Mouse (Mus musculus) hindbrain, embryonic 14.5 days (tissue): ENCODE measurements at regions not wholly inside any gene's neighbourhood (a gene's known extent, or its start where the extent isn't known, plus 50 kb on each side); places are given as distances from the start of the nearest gene placed in this dataset.
"Not testable (repeated sequence)": the region's sequence is repeated elsewhere in the genome, so short reads cannot be mapped to it uniquely, and the experiment has no call there.

Source experiments
- ATAC-seq: fragments of 200-750 bp; cut with Nextera tagmentation; 2 replicates; pipeline ENCODE4 v1.8.0; 2017; ENCODE audit warnings: moderate number of reproducible peaks, mild to moderate bottlenecking, moderate TSS enrichment, moderate library complexity; ENCODE audit not compliant: low FRiP score
- DNase-seq: peaks from one replicate; pipeline ENCODE4 v3.0.0-alpha.2; 2015; ENCODE audit warnings: low spot score
- H3K27ac ChIP-seq: fragments of 300-500 bp; sonication (generic); 2 replicates; pipeline ENCODE4 v1.5.1; 2014; ENCODE audit warnings: mild to moderate bottlenecking, moderate library complexity
- H3K27me3 ChIP-seq: fragments of 300-500 bp; sonication (generic); 2 replicates; pipeline ENCODE4 v1.6.1; 2014; ENCODE audit warnings: mild to moderate bottlenecking, low read length, mixed read lengths; ENCODE audit not compliant: control insufficient read depth, insufficient read depth
- H3K36me3 ChIP-seq: fragments of 300-500 bp; sonication (generic); replicated peaks from 2 replicates; pipeline ENCODE4 v1.6.1; 2014; ENCODE audit not compliant: control insufficient read depth, insufficient read depth
- H3K4me1 ChIP-seq: fragments of 300-500 bp; sonication (generic); replicated peaks from 2 replicates; pipeline ENCODE4 v1.6.1; 2014; ENCODE audit warnings: antibody characterized with exemption, low read length, mixed read lengths; ENCODE audit not compliant: control insufficient read depth, insufficient read depth
- H3K4me2 ChIP-seq: fragments of 300-500 bp; sonication (generic); replicated peaks from 2 replicates; pipeline ENCODE4 v1.6.1; 2014; ENCODE audit warnings: mild to moderate bottlenecking, moderate library complexity
- H3K4me3 ChIP-seq: fragments of 300-500 bp; sonication (generic); replicated peaks from 2 replicates; pipeline ENCODE4 v1.5.1; 2014; ENCODE audit warnings: mild to moderate bottlenecking, low read length
- H3K9ac ChIP-seq: fragments of 300-500 bp; sonication (generic); 2 replicates; pipeline ENCODE4 v1.6.1; 2014
- H3K9me3 ChIP-seq: fragments of 300-500 bp; sonication (generic); 2 replicates; pipeline ENCODE4 v1.6.1; 2016; ENCODE audit warnings: low read length; ENCODE audit not compliant: control insufficient read depth
- WGBS: fragments of 180-500 bp; shearing (Covaris S2); extraction: QIAGEN DNeasy Blood & Tissue Kit; methylation state at CpG from one replicate; pipeline ENCODE4 v1.1.7; 2014; 5-methylcytosine and 5-hydroxymethylcytosine counted together

DNA sequence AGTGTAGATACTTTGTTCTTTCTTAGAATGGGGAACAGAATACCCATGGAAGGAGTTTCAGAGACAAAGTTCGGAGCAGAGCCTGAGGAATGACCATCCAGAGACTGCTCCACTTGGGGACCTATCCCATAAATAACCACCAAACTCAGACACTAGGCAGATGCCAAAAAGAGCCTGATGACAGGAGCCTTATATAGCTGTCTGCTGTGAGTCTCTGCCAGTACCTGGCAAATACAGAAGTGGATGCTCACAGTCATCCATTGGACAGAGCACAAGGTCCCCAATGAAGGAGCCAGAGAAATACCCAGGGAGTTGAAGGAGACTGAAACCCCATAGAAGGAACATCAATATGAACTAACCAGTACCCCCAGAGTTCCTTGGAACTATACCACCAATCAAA is 174.6 kb upstream of the Pex5l start:
- H3K4me2 ChIP-seq, H3K4me3 ChIP-seq, H3K9ac ChIP-seq, DNase-seq, H3K36me3 ChIP-seq, H3K4me1 ChIP-seq, ATAC-seq, H3K27ac ChIP-seq, H3K27me3 ChIP-seq, H3K9me3 ChIP-seq: not testable (repeated sequence)
- WGBS, result 85% methylated on average over 1 of the region's 1 CpGs

- Histone ChIP-seq H3K4me1 (no peaks in the 10 kb centered on the region), H3K9ac (no peak overlapping the region), H3K4me2 (no peak overlapping the region), H3K27me3 (no peaks in the 10 kb centered on the region), H3K36me3 (no peaks in the 10 kb centered on the region), H3K27ac (no peak overlapping the region), H3K9me3 (no peaks in the 10 kb centered on the region), H3K4me3 (no peak overlapping the region)
- ATAC-seq (no peak), DNase-seq (no peak)
- 81% methylated on average over 3 of the region's 3 CpGs for WGBS
Measured at GRCm38 (mm10) chr3:33312230-33312825, 169.3 kb upstream of the Pex5l start.

- Histone ChIP-seq H3K27me3 (no peaks in the 10 kb centered on the region), H3K9me3 (no peaks in the 10 kb centered on the region), H3K4me2 (no peak overlapping the region), H3K9ac (no peak overlapping the region), H3K36me3 (no peaks in the 10 kb centered on the region), H3K4me1 (no peaks in the 10 kb centered on the region), H3K4me3 (no peak overlapping the region), H3K27ac (no peak overlapping the region)
- no peak for DNase-seq
- 38% methylated on average over 2 of the region's 2 CpGs for WGBS
- no peak for ATAC-seq
Measured at GRCm38 (mm10) chr3:33308212-33308611, 165.2 kb upstream of the Pex5l start.

DNA sequence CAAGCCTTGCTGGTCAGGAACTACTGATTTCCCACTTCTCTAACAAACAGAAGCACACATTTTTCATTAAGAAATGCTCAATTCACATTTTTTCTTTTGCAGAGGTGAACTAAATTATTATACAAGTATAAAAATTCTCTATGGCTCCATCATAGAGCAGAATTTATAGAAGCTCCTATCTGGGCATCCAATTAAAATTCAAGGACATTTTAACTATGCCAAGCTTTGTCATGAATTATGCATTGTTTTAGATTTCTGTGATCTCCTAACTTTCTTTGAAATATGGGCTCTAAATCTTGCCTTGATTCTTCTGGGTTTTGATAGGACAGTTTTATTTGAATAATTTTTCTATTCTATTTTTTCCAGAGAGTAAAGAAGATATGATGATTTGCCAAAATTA is 163.1 kb upstream of the Pex5l start:
- H3K9ac ChIP-seq, result no peak overlapping the region
- no peaks in the 10 kb centered on the region for H3K9me3 ChIP-seq
- H3K4me2 ChIP-seq, result no peak overlapping the region
- no peak overlapping the region for H3K27ac ChIP-seq
- no peak for DNase-seq
- no peaks in the 10 kb centered on the region for H3K4me1 ChIP-seq
- no peak overlapping the region for H3K4me3 ChIP-seq
- ATAC-seq, result no peak
- no peaks in the 10 kb centered on the region for H3K27me3 ChIP-seq
- no peaks in the 10 kb centered on the region for H3K36me3 ChIP-seq

DNA sequence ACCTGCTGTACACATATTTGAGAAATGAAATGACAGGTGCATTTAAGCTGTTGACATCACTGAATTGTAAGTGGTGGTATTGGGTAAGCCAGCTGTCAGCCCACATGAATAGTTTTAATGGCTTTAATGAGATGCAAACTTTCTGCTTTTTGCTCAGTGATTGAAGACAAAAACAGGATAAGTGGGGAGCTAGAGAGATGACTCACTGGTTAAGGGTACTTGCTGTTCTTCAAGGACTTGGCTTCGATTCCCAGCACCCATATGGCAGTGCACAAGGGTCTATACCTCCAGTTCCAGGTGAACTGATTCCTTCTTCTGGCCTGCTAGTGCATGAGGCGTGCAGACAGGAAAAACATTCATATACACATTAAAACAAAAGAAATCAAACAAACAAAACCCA is 162.7 kb upstream of the Pex5l start:
- DNase-seq, result no peak
- 82% methylated on average over 2 of the region's 2 CpGs for WGBS

DNA sequence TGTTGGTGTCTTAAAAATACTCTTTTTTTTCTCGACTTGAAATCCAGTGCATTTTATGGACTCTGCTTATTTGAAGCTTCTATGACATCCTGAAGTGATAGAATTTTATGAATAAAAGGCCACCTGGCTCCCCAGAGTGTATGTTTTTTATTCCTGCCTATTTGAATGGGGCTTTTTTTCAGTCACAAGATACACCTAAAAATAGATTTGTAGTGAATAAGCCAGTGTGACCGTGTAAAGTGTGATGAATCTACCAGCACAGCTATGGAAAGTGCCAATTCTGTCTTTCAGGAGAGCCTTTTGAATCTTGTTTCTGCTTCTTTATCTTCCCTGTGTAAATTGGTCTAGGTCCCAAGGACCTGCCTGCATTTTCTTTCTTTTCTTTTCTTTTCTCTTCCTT is 119.8 kb upstream of the Pex5l start:
- no peak overlapping the region for H3K4me3 ChIP-seq
- no peaks in the 10 kb centered on the region for H3K36me3 ChIP-seq
- no peak for DNase-seq
- no peaks in the 10 kb centered on the region for H3K9me3 ChIP-seq
- H3K27ac ChIP-seq, result no peak overlapping the region
- ATAC-seq, result no peak
- no peaks in the 10 kb centered on the region for H3K4me1 ChIP-seq
- H3K27me3 ChIP-seq, result no peaks in the 10 kb centered on the region
- no peak overlapping the region for H3K9ac ChIP-seq
- 68% methylated on average over 2 of the region's 2 CpGs for WGBS
- H3K4me2 ChIP-seq, result no peak overlapping the region

More for the DNA sequence above, 162.7 kb upstream of the Pex5l start:
- no peak overlapping the region for H3K4me2 ChIP-seq
- no peaks in the 10 kb centered on the region for H3K9me3 ChIP-seq
- no peaks in the 10 kb centered on the region for H3K36me3 ChIP-seq
- ATAC-seq, result no peak
- H3K4me3 ChIP-seq, result no peak overlapping the region
- no peak overlapping the region for H3K9ac ChIP-seq
- no peaks in the 10 kb centered on the region for H3K27me3 ChIP-seq
- H3K27ac ChIP-seq, result no peak overlapping the region
- no peaks in the 10 kb centered on the region for H3K4me1 ChIP-seq

- Histone ChIP-seq H3K4me3 (no peak overlapping the region), H3K36me3 (no peaks in the 10 kb centered on the region), H3K4me1 (no peaks in the 10 kb centered on the region; the same call in 1 of the 2 replicates), H3K9ac (no peak overlapping the region), H3K27me3 (no peaks in the 10 kb centered on the region), H3K4me2 (no peak overlapping the region), H3K27ac (no peak overlapping the region), H3K9me3 (no peaks in the 10 kb centered on the region)
- DNase-seq (no peak), ATAC-seq (no peak)
- WGBS, result 57% methylated on average over 2 of the region's 2 CpGs
Measured at GRCm38 (mm10) chr3:33219271-33220065, 76.4 kb upstream of the Pex5l start.

DNA sequence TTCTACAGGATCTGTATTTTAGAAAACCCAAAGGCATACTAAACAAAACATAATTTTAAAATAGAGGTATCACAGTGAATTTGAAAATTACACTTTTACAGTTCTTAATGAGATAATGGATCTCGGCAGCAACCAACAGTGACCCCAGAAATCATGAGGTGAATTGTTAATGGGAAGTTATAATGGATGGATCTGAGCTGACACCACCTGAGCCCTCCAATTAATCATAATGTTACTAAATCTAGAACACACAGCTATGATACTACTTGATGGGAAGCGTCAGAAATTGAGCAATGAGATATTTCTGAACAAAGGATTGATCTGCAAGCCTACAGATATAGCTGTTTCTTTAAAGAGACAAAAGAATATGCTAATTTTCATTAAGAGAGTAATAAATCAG is 75.2 kb upstream of the Pex5l start:
- no peak overlapping the region for H3K4me3 ChIP-seq
- H3K4me2 ChIP-seq, result no peak overlapping the region
- no peak for ATAC-seq
- H3K36me3 ChIP-seq, result no peaks in the 10 kb centered on the region
- no peaks in the 10 kb centered on the region; the same call in 1 of the 2 replicates for H3K4me1 ChIP-seq
- 0 out of 2 replicates have a peak overlapping the region, but pooled peaks have one; percentile 38 for H3K27ac ChIP-seq
- no peaks in the 10 kb centered on the region for H3K9me3 ChIP-seq
- 39% methylated on average over 2 of the region's 2 CpGs for WGBS
- no peaks in the 10 kb centered on the region for H3K27me3 ChIP-seq
- DNase-seq, result peak; percentile 35
- H3K9ac ChIP-seq, result no peak overlapping the region

DNA sequence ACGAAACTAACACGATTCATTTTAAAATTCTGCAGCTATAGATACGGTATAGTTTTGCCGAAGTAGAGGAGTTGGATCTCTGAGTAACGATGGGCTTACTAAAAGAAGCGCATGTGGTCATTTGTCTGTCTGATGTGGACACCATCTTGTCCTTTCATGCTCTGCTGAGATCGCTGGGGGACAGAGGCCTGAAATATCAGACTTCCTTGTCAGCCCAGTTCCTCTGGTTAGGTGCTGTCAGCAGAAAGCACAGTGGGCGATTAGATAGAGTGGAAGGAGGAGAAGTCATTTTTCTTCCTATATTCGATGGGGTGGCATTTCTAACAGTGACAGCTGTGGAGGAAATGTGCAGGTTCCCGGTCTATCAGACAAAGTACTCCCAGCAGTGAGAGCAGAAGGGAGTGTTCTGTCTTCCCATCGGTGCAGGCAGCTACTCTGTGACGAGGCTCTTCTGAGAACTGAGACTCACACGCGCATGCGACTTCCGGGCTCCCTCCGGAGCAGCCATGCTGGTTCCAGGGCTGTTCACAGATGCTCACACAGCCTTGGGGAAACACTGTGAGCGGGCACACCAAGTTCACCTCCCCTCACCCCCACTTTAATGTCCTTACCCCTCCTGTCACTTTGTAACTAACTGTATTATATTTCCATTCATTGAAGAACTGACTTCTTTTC is 74.5 kb upstream of the Pex5l start:
- H3K36me3 ChIP-seq, result no peaks in the 10 kb centered on the region
- H3K9me3 ChIP-seq, result no peaks in the 10 kb centered on the region
- WGBS, result 55% methylated on average over 18 of the region's 18 CpGs
- DNase-seq, result peak; percentile 50
- peak; percentile 88 for ATAC-seq
- no peaks in the 10 kb centered on the region; the same call in 1 of the 2 replicates for H3K4me1 ChIP-seq
- no peaks in the 10 kb centered on the region for H3K27me3 ChIP-seq
- H3K4me3 ChIP-seq, result no peak overlapping the region
- H3K9ac ChIP-seq, result no peak overlapping the region
- H3K27ac ChIP-seq, result peak overlapping the region; percentile 73
- H3K4me2 ChIP-seq, result peak overlapping the region; percentile 19
